Mouse (Mus musculus) embryonic stem cell, embryonic (primary cell): Measurements from ENCODE around the gene Fus.

Experiments used
- CTCF ChIA-PET, 4 experiments: fragments of 300-600 bp in 2 of 4; fragments of 350-600 bp in 2 of 4; sonication (Branson Sonifier 250); formaldehyde crosslinking; loops; one replicate each; lab custom pipeline; 2022; ENCODE audit warnings: inconsistent platforms in 2 of 4; lab: Charles Lee
- POLR2A ChIA-PET, 4 experiments: fragments of 300-600 bp in 2 of 4; fragments of 350-600 bp in 2 of 4; sonication (Branson Sonifier 250); formaldehyde crosslinking; loops; one replicate each; lab custom pipeline; 2022; ENCODE audit warnings: antibody characterized with exemption in 4 of 4, inconsistent platforms in 1 of 4; lab: Charles Lee

Fus gene

GRCm38 (mm10) chr7:127967922-127968828 is 918 bp downstream of the Fus start:
- CTCF ChIA-PET, result interaction anchor here (0.6 to 1.7 kb wide), 8 partner anchors 26 to 278 kb away, joined by 3 to 11 read pairs (median 4); no protein-coding TSS in a partner anchor

GRCm38 (mm10) chr7:127974413-127974930 is 7.2 kb downstream of the Fus start:
- CTCF ChIA-PET, result interaction anchor here in 1 of 4 experiments (0.9 to 1.0 kb wide), 2 partner anchors 9 to 14 kb away, joined by 3 to 4 read pairs; no protein-coding TSS in a partner anchor
- POLR2A ChIA-PET, result interaction anchor here in 3 of 4 experiments (0.7 to 27.8 kb wide), 27 partner anchors 1 to 718 kb away, joined by 3 to 1128 read pairs (median 5); partner anchors contain the start of genes Pycard (in 3 of the 3), Kat8 (in 2 of the 3), Fus (in 1 of the 3) and Prss36 (in 1 of the 3)

More at GRCm38 (mm10) chr7:127967922-127968828, 918 bp downstream of the Fus start:
- POLR2A ChIA-PET, result interaction anchor here (0.5 to 27.8 kb wide), 158 partner anchors 9 to 1664 kb away, joined by 3 to 1128 read pairs (median 5); partner anchors contain the start of genes 9130023H24Rik (in 3 of the 4), Gm21974 (in 3 of the 4), Kat8 (in 3 of the 4) and Prss36 (in 3 of the 4)

GRCm38 (mm10) chr7:127978856-127979255 is 11.6 kb downstream of the Fus start:
- CTCF ChIA-PET, result no interaction called here
- POLR2A ChIA-PET, result interaction anchor here (0.6 to 27.8 kb wide), 14 partner anchors 3 to 187 kb away, joined by 3 to 1128 read pairs (median 3); partner anchors contain the start of genes Fus (in 2 of the 4), Pycard (in 2 of the 4), Gm21974 (in 1 of the 4) and Vkorc1 (in 1 of the 4)

GRCm38 (mm10) chr7:127980606-127981005 is 13.3 kb downstream of the Fus start:
- ChIA-PET CTCF (no interaction called here), POLR2A (interaction anchor here (0.7 to 27.8 kb wide), 16 partner anchors 5 to 1017 kb away, joined by 3 to 1128 read pairs (median 4); partner anchors contain the start of genes Fus (in 2 of the 4) and Pycard (in 2 of the 4))

- ChIA-PET POLR2A (interaction anchor here (0.6 to 27.8 kb wide), 26 partner anchors 1 to 752 kb away, joined by 3 to 1128 read pairs (median 4); partner anchors contain the start of genes Fus (in 3 of the 4), Trim72 (in 2 of the 4), Kat8 (in 1 of the 4) and Prss8 (in 1 of the 4)), CTCF (interaction anchor here (0.5 to 1.0 kb wide), 8 partner anchors 15 to 736 kb away, joined by 3 to 12 read pairs (median 4); no protein-coding TSS in a partner anchor)
Observed at GRCm38 (mm10) chr7:127988904-127989303, 21.6 kb downstream of the Fus start.

- POLR2A ChIA-PET, result interaction anchor here (0.5 to 25.7 kb wide), 37 partner anchors 8 to 277 kb away, joined by 3 to 1128 read pairs (median 4); partner anchors contain the start of genes Fus (in 3 of the 4), Trim72 (in 2 of the 4), 9130023H24Rik (in 1 of the 4) and Kat8 (in 1 of the 4)
- CTCF ChIA-PET, result interaction anchor here in 2 of 4 experiments (1.5 to 1.8 kb wide), 2 partner anchors 9 to 16 kb away, joined by 3 to 5 read pairs; no protein-coding TSS in a partner anchor
Observed at GRCm38 (mm10) chr7:127991643-127992487, 24.6 kb downstream of the Fus start.

GRCm38 (mm10) chr7:127992488-127993340 is 25.5 kb downstream of the Fus start:
- POLR2A ChIA-PET, result interaction anchor here (0.5 to 25.7 kb wide), 70 partner anchors 8 to 698 kb away, joined by 3 to 1128 read pairs (median 5); partner anchors contain the start of genes Fus (in 3 of the 4), Trim72 (in 3 of the 4), 9130023H24Rik (in 2 of the 4) and Armc5 (in 2 of the 4)
- CTCF ChIA-PET, result interaction anchor here (0.5 to 1.8 kb wide), 17 partner anchors 9 to 882 kb away, joined by 3 to 9 read pairs (median 4); partner anchors contain the start of gene 9130023H24Rik (in 1 of the 4)

GRCm38 (mm10) chr7:127993341-127993977 is 26.2 kb downstream of the Fus start, which contains the start of gene Pycard:
Gene Pycard, minus strand, starts transcription at chr7:127993867.
- POLR2A ChIA-PET, result interaction anchor here (0.5 to 25.7 kb wide), 76 partner anchors 9 to 698 kb away, joined by 3 to 1128 read pairs (median 5); partner anchors contain the start of genes 9130023H24Rik (in 3 of the 4), Armc5 (in 3 of the 4), Fus (in 3 of the 4) and Kat8 (in 3 of the 4)
- CTCF ChIA-PET, result interaction anchor here (0.5 to 1.5 kb wide), 20 partner anchors 10 to 883 kb away, joined by 3 to 11 read pairs (median 4); partner anchors contain the start of genes 9130023H24Rik (in 1 of the 4) and Trim72 (in 1 of the 4)

GRCm38 (mm10) chr7:127999436-127999835 is 32.2 kb downstream of the Fus start:
- CTCF ChIA-PET, result no interaction called here
- POLR2A ChIA-PET, result interaction anchor here in 2 of 4 experiments (1.2 to 25.7 kb wide), 5 partner anchors 8 to 32 kb away, joined by 3 to 1128 read pairs (median 10); partner anchors contain the start of genes Fus (in 2 of the 2) and Trim72 (in 1 of the 2)

- POLR2A ChIA-PET, result interaction anchor here in 3 of 4 experiments (0.8 to 25.7 kb wide), 10 partner anchors 7 to 33 kb away, joined by 3 to 1128 read pairs (median 6); partner anchors contain the start of genes Fus (in 2 of the 3), Pycard (in 1 of the 3) and Trim72 (in 1 of the 3)
Observed at GRCm38 (mm10) chr7:128000068-128000950, 33.1 kb downstream of the Fus start.

GRCm38 (mm10) chr7:128003098-128003497 is 35.8 kb downstream of the Fus start:
- ChIA-PET POLR2A (interaction anchor here (0.6 to 14.2 kb wide), 18 partner anchors 9 to 414 kb away, joined by 3 to 248 read pairs (median 8); partner anchors contain the start of genes Pycard (in 3 of the 4), Ccdc189 (in 1 of the 4), Cox6a2 (in 1 of the 4) and Fus (in 1 of the 4)), CTCF (interaction anchor here in 2 of 4 experiments (0.8 to 1.4 kb wide), 2 partner anchors 9 to 20 kb away, joined by 3 read pairs; partner anchors contain the start of gene Pycard (in 1 of the 2))

More at GRCm38 (mm10) chr7:128000068-128000950, 33.1 kb downstream of the Fus start:
- CTCF ChIA-PET, result no interaction called here

- CTCF ChIA-PET, result interaction anchor here in 2 of 4 experiments (0.6 to 1.9 kb wide), 3 partner anchors 10 to 201 kb away, joined by 3 to 10 read pairs (median 3); partner anchors contain the start of gene Pycard (in 1 of the 2)
- POLR2A ChIA-PET, result interaction anchor here (0.6 to 14.2 kb wide), 19 partner anchors 8 to 533 kb away, joined by 3 to 248 read pairs (median 8); partner anchors contain the start of genes Pycard (in 3 of the 4), Cox6a2 (in 1 of the 4) and Fus (in 1 of the 4)
Observed at GRCm38 (mm10) chr7:128003688-128004087, 36.4 kb downstream of the Fus start, which contains the start of gene Trim72. Gene Trim72, plus strand, starts transcription at chr7:128003949.

- CTCF ChIA-PET, result interaction anchor here in 2 of 4 experiments (0.6 to 1.9 kb wide), 4 partner anchors 10 to 203 kb away, joined by 3 to 10 read pairs (median 3); partner anchors contain the start of gene Pycard (in 1 of the 2)
- POLR2A ChIA-PET, result interaction anchor here (0.6 to 14.2 kb wide), 28 partner anchors 8 to 533 kb away, joined by 3 to 248 read pairs (median 5); partner anchors contain the start of genes Pycard (in 4 of the 4), Fus (in 2 of the 4) and Cox6a2 (in 1 of the 4)
Observed at GRCm38 (mm10) chr7:128004150-128004486, 36.9 kb downstream of the Fus start.
